Mouse (Mus musculus) liver, embryonic 14.5 days (tissue): ENCODE results near the gene Malrd1. TPM values are rescaled to one million over a fixed set of nuclear protein-coding genes. Genes with fewer than 3 reads are reported as not detected.

Experiments
- ATAC-seq: fragments of 200-750 bp; cut with Nextera tagmentation; 2 replicates; pipeline ENCODE4 v1.8.0; 2017; ENCODE audit warnings: moderate number of reproducible peaks, mild to moderate bottlenecking, moderate library complexity; ENCODE audit not compliant: insufficient read depth
- DNase-seq, 3 experiments: peaks; one replicate each; pipeline ENCODE4 v3.0.0-alpha.2; 2012 to 2013; ENCODE audit warnings: low read depth in 3 of 3, low spot score in 3 of 3
- H3K27ac ChIP-seq: fragments of 300-500 bp; sonication (generic); 2 replicates; pipeline ENCODE4 v1.5.1; 2014; ENCODE audit warnings: moderate library complexity, mild to moderate bottlenecking, control low read depth, inconsistent platforms
- H3K27me3 ChIP-seq: fragments of 300-500 bp; sonication (generic); 2 replicates; pipeline ENCODE4 v1.6.1; 2014; ENCODE audit warnings: mild to moderate bottlenecking, low read length, moderate library complexity; ENCODE audit not compliant: control insufficient read depth, insufficient read depth
- H3K36me3 ChIP-seq: fragments of 300-500 bp; sonication (generic); replicated peaks from 2 replicates; pipeline ENCODE4 v1.6.1; 2014; ENCODE audit warnings: low read depth; ENCODE audit not compliant: control insufficient read depth, insufficient read depth
- H3K4me1 ChIP-seq, 2 experiments: fragments of 200-500 bp in 1 of 2; fragments of 300-500 bp in 1 of 2; sonication (generic) in 1 of 2; replicated peaks; 2 replicates each; pipeline ENCODE4 v1.6.1; 2012 to 2014; ENCODE audit warnings: antibody characterized with exemption in 1 of 2, inconsistent platforms in 1 of 2, low read length in 1 of 2; ENCODE audit not compliant: control insufficient read depth in 2 of 2, insufficient read depth in 2 of 2
- H3K4me2 ChIP-seq: fragments of 300-500 bp; sonication (generic); 2 replicates; pipeline ENCODE4 v1.6.1; 2014; ENCODE audit warnings: low read depth, mild to moderate bottlenecking, control low read depth, moderate library complexity
- H3K4me3 ChIP-seq, 2 experiments: fragments of 200-500 bp in 1 of 2; fragments of 300-500 bp in 1 of 2; sonication (generic) in 1 of 2; 2 replicates each; pipeline ENCODE4 v1.5.1; 2012 to 2014; ENCODE audit warnings: low read depth in 2 of 2, low read length in 2 of 2, mild to moderate bottlenecking in 2 of 2, control low read depth in 1 of 2, inconsistent platforms in 1 of 2, moderate library complexity in 1 of 2; ENCODE audit not compliant: insufficient read depth in 1 of 2
- H3K9ac ChIP-seq: fragments of 300-500 bp; sonication (generic); replicated peaks from 2 replicates; pipeline ENCODE4 v1.6.1; 2014; ENCODE audit warnings: mild to moderate bottlenecking, control low read depth, moderate library complexity
- H3K9me3 ChIP-seq: fragments of 300-500 bp; sonication (generic); 2 replicates; pipeline ENCODE4 v1.6.1; 2016; ENCODE audit warnings: low read length, mixed read lengths; ENCODE audit not compliant: control insufficient read depth
- CTCF ChIP-seq: IDR thresholded peaks from 2 replicates; pipeline ENCODE4 v1.5.1; 2016; ENCODE audit warnings: antibody characterized with exemption, low read depth, control low read depth
- EP300 ChIP-seq: IDR thresholded peaks from 2 replicates; pipeline ENCODE4 v1.6.1; 2016; ENCODE audit warnings: antibody characterized with exemption, low read depth
- WGBS: fragments of 180-500 bp; shearing (Covaris S2); extraction: QIAGEN DNeasy Blood & Tissue Kit; methylation state at CpG from one replicate; pipeline ENCODE4 v1.1.7; 2014; ENCODE audit not compliant: insufficient replicate concordance; 5-methylcytosine and 5-hydroxymethylcytosine counted together
- polyA plus RNA-seq, 2 experiments: library from polyadenylated mRNA; depleted of rRNA in 1 of 2; stranded (reverse) in 1 of 2; unstranded in 1 of 2; fragments of >200 nt; fragmentation: Nextera tagmentation in 1 of 2; extraction: Ambion mirVana in 1 of 2; gene quantifications; 2 replicates each; pipeline versions ENCODE4 v1.2.1 to v1.2.3; 2012 to 2014

Gene Malrd1
- polyA plus RNA-seq, 2 experiments: not detected

DNA sequence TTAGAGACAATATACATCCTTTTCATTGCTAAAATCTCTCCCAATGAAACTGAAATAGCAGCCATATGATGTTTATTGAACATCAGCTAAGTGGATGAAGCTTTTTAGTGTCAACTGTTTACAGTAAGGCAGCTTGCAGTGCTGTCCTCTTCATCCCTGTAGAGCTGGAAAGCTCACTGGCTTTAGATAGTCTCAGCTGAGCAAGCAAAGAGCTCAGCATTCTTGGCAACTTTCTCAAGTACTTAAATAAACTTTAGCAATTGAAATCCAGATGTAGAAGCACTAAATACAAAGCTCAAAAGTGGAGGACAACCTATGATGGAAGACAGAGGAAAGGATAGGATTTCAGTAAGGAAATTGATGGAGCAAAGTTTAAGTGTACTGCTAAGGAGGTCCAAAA lies 626.3 kb downstream of the Malrd1 start:
- Histone ChIP-seq H3K27ac (no peak overlapping the region), H3K36me3 (no peaks in the 10 kb centered on the region), H3K4me3 (no peak overlapping the region), H3K4me1 (no peaks in the 10 kb centered on the region), H3K4me2 (no peak overlapping the region), H3K27me3 (no peaks in the 10 kb centered on the region), H3K9me3 (no peaks in the 10 kb centered on the region), H3K9ac (no peak overlapping the region)
- TF ChIP-seq EP300: no peak
- TF ChIP-seq CTCF: no peak
- no peak for DNase-seq
- no peak for ATAC-seq

DNA sequence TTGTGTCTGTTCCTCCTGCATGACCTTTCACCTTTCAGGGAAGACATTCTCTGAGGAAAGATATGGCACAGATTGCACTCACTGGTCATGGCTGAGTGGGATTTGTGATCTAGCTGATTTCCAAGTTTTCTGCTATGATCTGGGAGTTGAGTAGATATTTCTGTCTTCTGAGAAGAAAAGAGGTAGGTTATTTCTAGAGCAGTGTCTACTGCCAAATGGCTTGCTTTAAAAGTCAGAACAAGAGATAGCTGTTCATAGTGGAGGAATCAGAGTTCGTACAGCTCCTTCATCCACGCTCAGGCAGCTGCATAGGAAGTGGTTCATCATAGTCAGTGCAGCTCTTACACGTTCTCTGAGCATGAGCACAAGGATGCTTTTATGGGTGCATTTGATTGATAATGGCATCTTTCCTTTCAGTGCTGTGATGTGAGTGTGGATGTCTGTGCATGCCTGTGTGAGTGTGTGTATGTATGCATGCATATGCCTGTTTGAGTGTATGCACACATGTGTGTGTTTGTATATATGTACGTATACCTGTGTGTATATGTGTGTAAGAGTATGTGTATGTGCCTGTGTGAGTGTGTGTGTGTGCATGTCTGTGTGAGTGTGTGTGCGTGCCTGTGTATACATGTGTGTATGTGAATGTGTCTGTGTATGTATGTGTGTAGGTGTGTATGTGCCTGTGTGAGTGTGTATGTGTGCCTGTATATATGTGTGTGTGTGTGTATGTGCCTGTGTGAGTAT lies 637.1 kb downstream of the Malrd1 start:
- Histone ChIP-seq H3K4me1 (no peaks in the 10 kb centered on the region), H3K4me3 (no peak overlapping the region), H3K27me3 (no peaks in the 10 kb centered on the region), H3K36me3 (no peaks in the 10 kb centered on the region), H3K9ac (no peak overlapping the region), H3K9me3 (no peaks in the 10 kb centered on the region), H3K4me2 (no peak overlapping the region), H3K27ac (no peak overlapping the region)
- TF ChIP-seq CTCF (no peak), EP300 (no peak)
- DNase-seq (no peak), ATAC-seq (no peak)
- WGBS: 57% methylated on average over 5 of the region's 5 CpGs

DNA sequence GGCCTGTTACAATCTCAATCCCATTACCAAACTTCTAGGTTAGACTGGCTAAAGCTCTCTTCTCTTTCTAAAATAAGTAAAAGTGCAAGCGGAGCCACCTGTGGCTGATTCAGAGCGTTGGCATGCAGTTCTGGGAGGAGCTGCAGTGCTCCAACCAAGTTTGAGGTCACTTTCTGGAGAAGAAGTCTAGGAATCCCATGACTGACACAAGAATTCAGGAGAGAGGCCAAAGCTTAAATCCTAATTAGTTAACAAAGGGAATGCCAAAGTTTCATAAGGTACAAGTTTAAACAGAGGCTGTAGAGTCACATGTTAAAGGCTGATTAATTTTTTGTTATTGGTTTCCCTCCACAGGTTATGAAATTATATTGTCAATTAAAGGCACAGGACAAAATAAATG lies 642.3 kb downstream of the Malrd1 start:
- DNase-seq: no peak
- Histone ChIP-seq H3K9ac (no peak overlapping the region), H3K4me3 (no peak overlapping the region), H3K27me3 (no peaks in the 10 kb centered on the region), H3K9me3 (no peaks in the 10 kb centered on the region), H3K27ac (no peak overlapping the region), H3K4me2 (no peak overlapping the region), H3K4me1 (no peaks in the 10 kb centered on the region), H3K36me3 (no peaks in the 10 kb centered on the region)
- 53% methylated on average over 2 of the region's 2 CpGs for WGBS
- ATAC-seq: no peak
- TF ChIP-seq CTCF: no peak
- TF ChIP-seq EP300: no peak

DNA sequence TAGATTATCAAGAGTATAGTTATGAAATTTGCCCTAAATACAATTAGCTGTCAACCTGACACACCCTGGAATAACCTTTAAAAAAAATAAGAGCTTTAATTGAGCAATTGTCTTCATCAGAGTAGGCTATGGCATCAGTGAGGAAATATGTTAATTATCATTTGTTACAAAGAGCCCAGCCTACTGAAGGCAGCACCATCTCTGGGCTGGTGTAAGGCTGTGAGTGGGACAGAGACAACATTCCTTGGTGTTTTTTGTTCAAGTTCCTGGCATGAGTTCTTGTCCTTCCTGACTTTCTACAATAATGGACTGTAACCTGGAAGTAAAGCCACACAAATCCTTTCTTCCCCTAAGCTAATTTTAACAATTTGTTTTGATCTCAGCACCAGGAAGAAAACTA lies 645.8 kb downstream of the Malrd1 start:
- Histone ChIP-seq H3K9ac (no peak overlapping the region), H3K4me2 (no peak overlapping the region), H3K27ac (no peak overlapping the region), H3K36me3 (no peaks in the 10 kb centered on the region), H3K9me3 (no peaks in the 10 kb centered on the region), H3K4me3 (no peak overlapping the region), H3K4me1 (no peaks in the 10 kb centered on the region), H3K27me3 (no peaks in the 10 kb centered on the region)
- DNase-seq: no peak
- TF ChIP-seq CTCF (no peak), EP300 (no peak)
- no peak for ATAC-seq

DNA sequence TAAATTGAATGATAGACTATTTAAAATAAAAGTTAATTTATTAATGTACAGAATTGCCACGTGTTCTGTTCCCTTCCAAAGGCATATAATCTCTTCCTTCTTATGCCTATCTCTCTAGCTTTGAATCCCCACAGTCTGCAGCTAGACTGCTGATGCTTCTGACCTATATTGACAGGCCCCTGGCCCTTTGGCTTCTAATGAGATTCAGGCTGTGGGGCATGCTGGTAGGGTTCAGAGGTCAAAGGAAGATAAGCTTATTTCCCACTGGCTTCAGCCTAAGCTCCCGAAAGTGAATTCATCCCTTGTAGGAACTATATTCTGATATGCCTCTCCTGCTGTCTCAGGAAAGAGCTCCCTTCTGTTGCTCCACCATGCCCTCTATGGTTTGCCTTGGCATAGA lies 647.1 kb downstream of the Malrd1 start:
- Histone ChIP-seq H3K9me3 (no peaks in the 10 kb centered on the region), H3K4me3 (no peak overlapping the region), H3K4me1 (no peaks in the 10 kb centered on the region), H3K4me2 (no peak overlapping the region), H3K27me3 (no peaks in the 10 kb centered on the region), H3K36me3 (no peaks in the 10 kb centered on the region), H3K9ac (no peak overlapping the region), H3K27ac (no peak overlapping the region)
- 29% methylated on average over 2 of the region's 2 CpGs for WGBS
- DNase-seq (no peak), ATAC-seq (no peak)
- TF ChIP-seq EP300 (no peak), CTCF (no peak)
